Comparison of ENCODE assay signal across 22 mouse cellular contexts in the genomic region with DNA sequence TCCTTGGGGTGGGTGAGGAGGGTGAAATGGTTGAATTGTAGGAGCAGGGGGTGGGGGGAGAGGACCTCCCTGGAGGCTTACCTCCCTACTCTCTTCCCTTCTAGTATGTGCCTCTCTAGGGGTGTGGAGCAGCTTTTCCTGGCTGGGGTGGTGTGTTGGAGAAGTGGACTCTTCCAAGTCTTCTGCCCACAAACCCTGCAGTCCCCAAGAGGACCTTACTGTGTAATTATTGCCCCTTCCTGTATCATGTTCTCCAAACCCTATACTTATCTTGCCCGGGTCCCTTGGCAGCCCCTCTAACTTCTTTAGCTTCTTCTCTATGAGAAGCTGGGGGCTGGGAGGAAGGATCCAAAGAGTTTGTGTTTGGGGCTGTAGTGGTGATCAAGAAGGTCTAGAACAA. TPM values are rescaled to one million over a fixed set of nuclear protein-coding genes. Genes with fewer than 3 reads are reported as not detected.
DNase-seq lines count a peak whose midpoint lies in the region; ATAC-seq lines count a peak whose summit lies in the region.
"Had no signal": no experiment of that assay in that cellular context is flagged by ENCODE, and none has a peak within 500 bp of the region (broad histone marks: within the 10 kb centered on the region; RNA-seq: fewer than 3 reads in every experiment).

No protein-coding gene starts in this region.

- WGBS in forebrain, embryonic 13.5 days: 53% methylated on average over 1 of the region's 1 CpGs
- WGBS in forebrain, embryonic 11.5 days: 68% methylated on average over 1 of the region's 1 CpGs
- 63% methylated on average over 1 of the region's 1 CpGs for WGBS in midbrain, embryonic 14.5 days
- WGBS in midbrain, embryonic 10.5 days: 56% methylated on average over 1 of the region's 1 CpGs
- 27% methylated on average over 1 of the region's 1 CpGs for WGBS in embryonic facial prominence, embryonic 14.5 days
- 31% methylated on average over 1 of the region's 1 CpGs for WGBS in neural tube, embryonic 14.5 days
- 50% methylated on average over 1 of the region's 1 CpGs for WGBS in intestine, embryonic 15.5 days

- no peak for ATAC-seq in forebrain, embryonic 13.5 days
- no peak for ATAC-seq in forebrain, embryonic 11.5 days (replicated peaks; ENCODE audit: low FRiP score)
- no peak for ATAC-seq in midbrain, embryonic 14.5 days (ENCODE audit: low FRiP score, low TSS enrichment)
- ATAC-seq in embryonic facial prominence, embryonic 14.5 days (ENCODE audit: low read depth): peak; percentile 31; the same call in 1 of the 2 replicates
- ATAC-seq in neural tube, embryonic 14.5 days (ENCODE audit: low read depth): no peak
- ATAC-seq in intestine, embryonic 15.5 days: no peak
- ATAC-seq: activated CD4-positive, CD25-positive, alpha-beta regulatory T cell, adult 4 months; CD4-positive, CD25-positive, alpha-beta regulatory T cell, adult 4 months; liver, embryonic 12.5 days had no signal

- no peaks in the 10 kb centered on the region for H3K36me3 ChIP-seq in forebrain, embryonic 13.5 days (ENCODE audit: poor library complexity, severe bottlenecking)
- H3K36me3 ChIP-seq in forebrain, embryonic 11.5 days (ENCODE audit: control insufficient read depth, insufficient read depth, low read length): no peaks in the 10 kb centered on the region
- no peaks in the 10 kb centered on the region for H3K36me3 ChIP-seq in midbrain, embryonic 14.5 days (ENCODE audit: control insufficient read depth, insufficient read depth, low read length)
- no peaks in the 10 kb centered on the region for H3K36me3 ChIP-seq in midbrain, embryonic 10.5 days
- no peaks in the 10 kb centered on the region for H3K36me3 ChIP-seq in embryonic facial prominence, embryonic 14.5 days (ENCODE audit: control insufficient read depth, insufficient read depth, low read length)
- H3K36me3 ChIP-seq in neural tube, embryonic 14.5 days (ENCODE audit: control insufficient read depth, insufficient read depth, low read length): no peaks in the 10 kb centered on the region
- H3K36me3 ChIP-seq in intestine, embryonic 15.5 days: no peaks in the 10 kb centered on the region
- H3K36me3 ChIP-seq: G1E; heart, embryonic 15.5 days; liver, embryonic 12.5 days; stomach, embryonic 15.5 days had no signal

- 0 out of 2 replicates have a peak overlapping the region, but pooled peaks have one; percentile 34 for H3K4me2 ChIP-seq in forebrain, embryonic 13.5 days
- no peak overlapping the region for H3K4me2 ChIP-seq in forebrain, embryonic 11.5 days (ENCODE audit: low read depth, low read length, severe bottlenecking)
- H3K4me2 ChIP-seq in midbrain, embryonic 14.5 days (ENCODE audit: low read length): peak overlapping the region; percentile 7
- peak overlapping the region; percentile 37 for H3K4me2 ChIP-seq in embryonic facial prominence, embryonic 14.5 days (ENCODE audit: low read depth, low read length)
- H3K4me2 ChIP-seq in neural tube, embryonic 14.5 days (ENCODE audit: low read depth, low read length): peak overlapping the region; percentile 30; the same call in 1 of the 2 replicates
- H3K4me2 ChIP-seq in intestine, embryonic 15.5 days (replicated peaks): no peak overlapping the region

- H3K9ac ChIP-seq in forebrain, embryonic 13.5 days: no peak overlapping the region
- no peak overlapping the region for H3K9ac ChIP-seq in forebrain, embryonic 11.5 days (ENCODE audit: low read length)
- no peak overlapping the region for H3K9ac ChIP-seq in midbrain, embryonic 14.5 days (replicated peaks; ENCODE audit: low read length)
- H3K9ac ChIP-seq in embryonic facial prominence, embryonic 14.5 days (ENCODE audit: low read depth, low read length): no peak overlapping the region
- H3K9ac ChIP-seq in neural tube, embryonic 14.5 days (replicated peaks; ENCODE audit: low read depth, low read length): no peak overlapping the region
- no peak overlapping the region for H3K9ac ChIP-seq in intestine, embryonic 15.5 days
- H3K9ac ChIP-seq: heart, embryonic 15.5 days; liver, embryonic 12.5 days; stomach, embryonic 15.5 days had no signal

- peaks cover 16% of the 10 kb centered on the region for H3K27me3 ChIP-seq in forebrain, embryonic 13.5 days
- peaks cover 7% of the 10 kb centered on the region for H3K27me3 ChIP-seq in forebrain, embryonic 11.5 days (ENCODE audit: control insufficient read depth, insufficient read depth, low read length)
- H3K27me3 ChIP-seq in midbrain, embryonic 14.5 days (ENCODE audit: control insufficient read depth, insufficient read depth, low read length): peaks cover 11% of the 10 kb centered on the region
- H3K27me3 ChIP-seq in midbrain, embryonic 10.5 days (ENCODE audit: low read depth, poor library complexity, severe bottlenecking): peaks cover 51% of the 10 kb centered on the region
- H3K27me3 ChIP-seq in embryonic facial prominence, embryonic 14.5 days (replicated peaks; ENCODE audit: control insufficient read depth, insufficient read depth, low read length): 0 out of 2 replicates have a peak, but pooled peaks cover 8% of the 10 kb centered on the region
- H3K27me3 ChIP-seq in neural tube, embryonic 14.5 days (ENCODE audit: control insufficient read depth, insufficient read depth, low read length): 0 out of 2 replicates have a peak, but pooled peaks cover 2% of the 10 kb centered on the region
- H3K27me3 ChIP-seq in intestine, embryonic 15.5 days (replicated peaks): peaks cover 14% of the 10 kb centered on the region

- no peak for DNase-seq in forebrain, embryonic 11.5 days (ENCODE audit: low spot score)
- DNase-seq in midbrain, embryonic 14.5 days: no peak
- no peak for DNase-seq in midbrain, embryonic 10.5 days (ENCODE audit: low spot score)
- peak; percentile 55 for DNase-seq in embryonic facial prominence, embryonic 14.5 days (ENCODE audit: low spot score)
- DNase-seq: adrenal gland, postnatal 10 days; cerebellum, adult 9-10 months; gastrocnemius, postnatal 25 days; heart, adult 2 months; kidney, adult 11 months; kidney, postnatal 10 days; lung, adult 2 months had no signal

- no peaks in the 10 kb centered on the region for H3K9me3 ChIP-seq in forebrain, embryonic 13.5 days (replicated peaks)
- no peaks in the 10 kb centered on the region for H3K9me3 ChIP-seq in forebrain, embryonic 11.5 days (ENCODE audit: control insufficient read depth, low read length)
- no peaks in the 10 kb centered on the region for H3K9me3 ChIP-seq in midbrain, embryonic 14.5 days (ENCODE audit: control insufficient read depth, low read length)
- no peaks in the 10 kb centered on the region for H3K9me3 ChIP-seq in midbrain, embryonic 10.5 days (replicated peaks)
- no peaks in the 10 kb centered on the region for H3K9me3 ChIP-seq in embryonic facial prominence, embryonic 14.5 days (ENCODE audit: control insufficient read depth, low read length)
- H3K9me3 ChIP-seq in neural tube, embryonic 14.5 days (ENCODE audit: control insufficient read depth, low read length): no peaks in the 10 kb centered on the region
- no peaks in the 10 kb centered on the region for H3K9me3 ChIP-seq in intestine, embryonic 15.5 days
- H3K9me3 ChIP-seq: G1E; heart, embryonic 15.5 days; liver, embryonic 12.5 days; megakaryocyte, embryonic 14.5 days; stomach, embryonic 15.5 days had no signal

- H3K27ac ChIP-seq in forebrain, embryonic 13.5 days: no peak overlapping the region
- no peak overlapping the region for H3K27ac ChIP-seq in forebrain, embryonic 11.5 days (ENCODE audit: low read depth, low read length)
- no peak overlapping the region for H3K27ac ChIP-seq in midbrain, embryonic 14.5 days (replicated peaks; ENCODE audit: low read depth, low read length)
- no peak overlapping the region for H3K27ac ChIP-seq in midbrain, embryonic 10.5 days (replicated peaks)
- H3K27ac ChIP-seq in embryonic facial prominence, embryonic 14.5 days (replicated peaks; ENCODE audit: low read depth, low read length): peak overlapping the region; percentile 28; the same call in 1 of the 2 replicates
- H3K27ac ChIP-seq in neural tube, embryonic 14.5 days (ENCODE audit: low read depth, low read length): no peak overlapping the region
- no peak overlapping the region for H3K27ac ChIP-seq in intestine, embryonic 15.5 days
- H3K27ac ChIP-seq: heart, adult 2 months; heart, embryonic 15.5 days; left cerebral cortex, adult 2 months; liver, embryonic 12.5 days; stomach, embryonic 15.5 days had no signal

- no peak overlapping the region for H3K4me3 ChIP-seq in forebrain, embryonic 13.5 days
- no peak overlapping the region for H3K4me3 ChIP-seq in forebrain, embryonic 11.5 days (ENCODE audit: low read depth, low read length)
- no peak overlapping the region for H3K4me3 ChIP-seq in midbrain, embryonic 14.5 days (replicated peaks; ENCODE audit: low read depth, low read length)
- H3K4me3 ChIP-seq in midbrain, embryonic 10.5 days: no peak overlapping the region
- H3K4me3 ChIP-seq in embryonic facial prominence, embryonic 14.5 days (ENCODE audit: low read depth, low read length): no peak overlapping the region
- no peak overlapping the region for H3K4me3 ChIP-seq in neural tube, embryonic 14.5 days (ENCODE audit: low read depth, low read length)
- H3K4me3 ChIP-seq in intestine, embryonic 15.5 days (replicated peaks): no peak overlapping the region
- H3K4me3 ChIP-seq: heart, adult 2 months; left cerebral cortex, adult 2 months; liver, embryonic 12.5 days; stomach, embryonic 15.5 days had no signal

- H3K4me1 ChIP-seq in forebrain, embryonic 13.5 days: peaks cover 20% of the 10 kb centered on the region
- peaks cover 5% of the 10 kb centered on the region; the same call in 1 of the 2 replicates for H3K4me1 ChIP-seq in forebrain, embryonic 11.5 days (replicated peaks; ENCODE audit: control insufficient read depth, insufficient read depth, low read length)
- peaks cover 9% of the 10 kb centered on the region; the same call in 1 of the 2 replicates for H3K4me1 ChIP-seq in midbrain, embryonic 14.5 days (ENCODE audit: control insufficient read depth, insufficient read depth, low read length)
- peaks cover 24% of the 10 kb centered on the region for H3K4me1 ChIP-seq in midbrain, embryonic 10.5 days
- peaks cover 15% of the 10 kb centered on the region; the same call in 1 of the 2 replicates for H3K4me1 ChIP-seq in embryonic facial prominence, embryonic 14.5 days (ENCODE audit: control insufficient read depth, insufficient read depth, low read length)
- H3K4me1 ChIP-seq in neural tube, embryonic 14.5 days (ENCODE audit: control insufficient read depth, insufficient read depth, low read length): peaks cover 10% of the 10 kb centered on the region; the same call in 1 of the 2 replicates
- H3K4me1 ChIP-seq in intestine, embryonic 15.5 days (replicated peaks): peaks cover 8% of the 10 kb centered on the region; the same call in 1 of the 2 replicates

RNA-seq across cellular contexts. Expression of a gene that starts 4.0 kb away (rescaled TPM):
- polyA plus RNA-seq in forebrain, embryonic 13.5 days (2015; fragmentation: Nextera tagmentation; extraction: Ambion mirVana): 127 and 130 TPM in 2 replicates
- polyA plus RNA-seq in forebrain, embryonic 11.5 days (2014; fragmentation: Nextera tagmentation; extraction: Ambion mirVana): 144 and 151 TPM in 2 replicates
- 120 and 138 TPM in 2 replicates for polyA plus RNA-seq in midbrain, embryonic 14.5 days (2014; fragmentation: Nextera tagmentation; extraction: Ambion mirVana)
- polyA plus RNA-seq in midbrain, embryonic 10.5 days (2016; fragmentation: Nextera tagmentation; extraction: Ambion mirVana): 195 and 196 TPM in 2 replicates
- 916 and 959 TPM in 2 replicates for polyA plus RNA-seq in embryonic facial prominence, embryonic 14.5 days (2014; fragmentation: Nextera tagmentation; extraction: Ambion mirVana)
- 146 and 210 TPM in 2 replicates for polyA plus RNA-seq in neural tube, embryonic 14.5 days (2014; fragmentation: Nextera tagmentation; extraction: Ambion mirVana)
- 708 and 725 TPM in 2 replicates for polyA plus RNA-seq in intestine, embryonic 15.5 days (2015; fragmentation: Nextera tagmentation; extraction: Ambion mirVana)

RNA-seq across cellular contexts. Expression of a gene that starts 5.3 kb away (rescaled TPM):
- polyA plus RNA-seq in forebrain, embryonic 13.5 days (2015; fragmentation: Nextera tagmentation; extraction: Ambion mirVana): 8.9 and 9.0 TPM in 2 replicates
- polyA plus RNA-seq in forebrain, embryonic 11.5 days (2014; fragmentation: Nextera tagmentation; extraction: Ambion mirVana): 10.5 and 11.7 TPM in 2 replicates
- 7.9 and 9.6 TPM in 2 replicates for polyA plus RNA-seq in midbrain, embryonic 14.5 days (2014; fragmentation: Nextera tagmentation; extraction: Ambion mirVana)
- polyA plus RNA-seq in midbrain, embryonic 10.5 days (2016; fragmentation: Nextera tagmentation; extraction: Ambion mirVana): 9.5 and 10.5 TPM in 2 replicates
- polyA plus RNA-seq in embryonic facial prominence, embryonic 14.5 days (2014; fragmentation: Nextera tagmentation; extraction: Ambion mirVana): 4.7 and 5.0 TPM in 2 replicates
- polyA plus RNA-seq in neural tube, embryonic 14.5 days (2014; fragmentation: Nextera tagmentation; extraction: Ambion mirVana): 8.2 and 8.6 TPM in 2 replicates
- 3.5 and 3.9 TPM in 2 replicates for polyA plus RNA-seq in intestine, embryonic 15.5 days (2015; fragmentation: Nextera tagmentation; extraction: Ambion mirVana)

RNA-seq across cellular contexts. Expression of a gene that starts 25.9 kb away (rescaled TPM):
- 10.7 and 16.0 TPM in 2 replicates for polyA plus RNA-seq in forebrain, embryonic 13.5 days (2015; fragmentation: Nextera tagmentation; extraction: Ambion mirVana)
- 12.3 and 12.6 TPM in 2 replicates for polyA plus RNA-seq in forebrain, embryonic 11.5 days (2014; fragmentation: Nextera tagmentation; extraction: Ambion mirVana)
- 11.6 and 15.2 TPM in 2 replicates for polyA plus RNA-seq in midbrain, embryonic 14.5 days (2014; fragmentation: Nextera tagmentation; extraction: Ambion mirVana)
- 13.3 and 14.9 TPM in 2 replicates for polyA plus RNA-seq in midbrain, embryonic 10.5 days (2016; fragmentation: Nextera tagmentation; extraction: Ambion mirVana)
- polyA plus RNA-seq in embryonic facial prominence, embryonic 14.5 days (2014; fragmentation: Nextera tagmentation; extraction: Ambion mirVana): 15.5 and 16.0 TPM in 2 replicates
- 18.4 and 19.7 TPM in 2 replicates for polyA plus RNA-seq in neural tube, embryonic 14.5 days (2014; fragmentation: Nextera tagmentation; extraction: Ambion mirVana)
- 11.7 and 12.0 TPM in 2 replicates for polyA plus RNA-seq in intestine, embryonic 15.5 days (2015; fragmentation: Nextera tagmentation; extraction: Ambion mirVana)

RNA-seq across cellular contexts. Expression of a gene that starts 27.0 kb away (rescaled TPM):
- polyA plus RNA-seq in forebrain, embryonic 13.5 days (2015; fragmentation: Nextera tagmentation; extraction: Ambion mirVana): 241 and 243 TPM in 2 replicates
- 191 and 202 TPM in 2 replicates for polyA plus RNA-seq in forebrain, embryonic 11.5 days (2014; fragmentation: Nextera tagmentation; extraction: Ambion mirVana)
- 249 and 282 TPM in 2 replicates for polyA plus RNA-seq in midbrain, embryonic 14.5 days (2014; fragmentation: Nextera tagmentation; extraction: Ambion mirVana)
- polyA plus RNA-seq in midbrain, embryonic 10.5 days (2016; fragmentation: Nextera tagmentation; extraction: Ambion mirVana): 216 and 236 TPM in 2 replicates
- polyA plus RNA-seq in embryonic facial prominence, embryonic 14.5 days (2014; fragmentation: Nextera tagmentation; extraction: Ambion mirVana): 242 and 248 TPM in 2 replicates
- 258 and 280 TPM in 2 replicates for polyA plus RNA-seq in neural tube, embryonic 14.5 days (2014; fragmentation: Nextera tagmentation; extraction: Ambion mirVana)
- 194 and 203 TPM in 2 replicates for polyA plus RNA-seq in intestine, embryonic 15.5 days (2015; fragmentation: Nextera tagmentation; extraction: Ambion mirVana)

RNA-seq across cellular contexts. Expression of a gene that starts 36.8 kb away (rescaled TPM):
- 0.63 and 0.83 TPM in 2 replicates for polyA plus RNA-seq in forebrain, embryonic 13.5 days (2015; fragmentation: Nextera tagmentation; extraction: Ambion mirVana)
- 0.65 and 0.69 TPM in 2 replicates for polyA plus RNA-seq in forebrain, embryonic 11.5 days (2014; fragmentation: Nextera tagmentation; extraction: Ambion mirVana)
- polyA plus RNA-seq in midbrain, embryonic 14.5 days (2014; fragmentation: Nextera tagmentation; extraction: Ambion mirVana): 3.4 and 4.9 TPM in 2 replicates
- 1.7 and 1.9 TPM in 2 replicates for polyA plus RNA-seq in midbrain, embryonic 10.5 days (2016; fragmentation: Nextera tagmentation; extraction: Ambion mirVana)
- polyA plus RNA-seq in embryonic facial prominence, embryonic 14.5 days (2014; fragmentation: Nextera tagmentation; extraction: Ambion mirVana): 23.5 and 30.2 TPM in 2 replicates
- 3.3 and 10.3 TPM in 2 replicates for polyA plus RNA-seq in neural tube, embryonic 14.5 days (2014; fragmentation: Nextera tagmentation; extraction: Ambion mirVana)
- polyA plus RNA-seq in intestine, embryonic 15.5 days (2015; fragmentation: Nextera tagmentation; extraction: Ambion mirVana): 2.9 and 3.8 TPM in 2 replicates

Comparison
In these comparisons a context has a peak if more than half of its experiments do, and no peak if none do; other contexts are left out.
1. H3K4me2 ChIP-seq: peak in forebrain, embryonic 13.5 days (single experiment), midbrain, embryonic 14.5 days (single experiment), embryonic facial prominence, embryonic 14.5 days (single experiment) and neural tube, embryonic 14.5 days (single experiment); none in forebrain, embryonic 11.5 days (single experiment) and intestine, embryonic 15.5 days (single experiment).